Mouse (Mus musculus) E14TG2a.4 (cell line): ENCODE measurements around the gene Zfp366.

Experiments
- H3K27me3 ChIP-seq: 2 replicates; pipeline ENCODE4 v1.6.1; 2014; ENCODE audit warnings: low read length, control low read depth; ENCODE audit not compliant: insufficient read depth
- H3K36me3 ChIP-seq: 2 replicates; pipeline ENCODE4 v1.6.1; 2014; ENCODE audit warnings: low read length, control low read depth; ENCODE audit not compliant: insufficient read depth
- H3K4me1 ChIP-seq: replicated peaks from 2 replicates; pipeline ENCODE4 v1.6.1; 2014; ENCODE audit warnings: low read depth, low read length, control low read depth
- H3K4me3 ChIP-seq: replicated peaks from 2 replicates; pipeline ENCODE4 v1.5.1; 2014; ENCODE audit warnings: mild to moderate bottlenecking, low read length
- H3K9me3 ChIP-seq: 2 replicates; pipeline ENCODE4 v1.6.1; 2014; ENCODE audit warnings: low read length, control low read depth
- CTCF ChIP-seq: conservative IDR thresholded peaks from 2 replicates; pipeline ENCODE4 v1.5.1; 2014; ENCODE audit warnings: low read length
- NANOG ChIP-seq: IDR thresholded peaks from 2 replicates; pipeline ENCODE4 v1.6.1; 2014; ENCODE audit warnings: borderline replicate concordance, low read length, mixed read lengths
- POU5F1 ChIP-seq: IDR thresholded peaks from 2 replicates; pipeline ENCODE4 v1.6.1; 2014; ENCODE audit warnings: low read length, borderline replicate concordance

Gene Zfp366

GRCm38 (mm10) chr13:99299921-99300320, 115.3 kb downstream of the Zfp366 start:
- Histone ChIP-seq H3K27me3 (peaks cover 6% of the 10 kb centered on the region; the same call in 1 of the 2 replicates), H3K9me3 (no peaks in the 10 kb centered on the region), H3K4me3 (no peak overlapping the region), H3K4me1 (peaks cover 5% of the 10 kb centered on the region), H3K36me3 (no peaks in the 10 kb centered on the region)
- TF ChIP-seq NANOG (no peak), POU5F1 (no peak), CTCF (no peak)
